Mouse (Mus musculus) kidney, adult 2 months (tissue): ENCODE measurements around the gene Kank1. TPM values are rescaled to one million over a fixed set of nuclear protein-coding genes. Genes with fewer than 3 reads are reported as not detected.

Experiments used
- DNase-seq: peaks from one replicate; pipeline ENCODE4 v3.0.0; 2021
- H3K27ac ChIP-seq: fragments of 200-500 bp; 2 replicates; pipeline ENCODE4 v1.5.1; 2012; ENCODE audit warnings: low read depth, low read length, control low read depth, inconsistent platforms; ENCODE audit not compliant: insufficient read depth
- H3K27me3 ChIP-seq: fragments of 200-500 bp; replicated peaks from 2 replicates; pipeline ENCODE4 v1.6.1; 2012; ENCODE audit warnings: mild to moderate bottlenecking, moderate library complexity, low read length, inconsistent platforms; ENCODE audit not compliant: control insufficient read depth, insufficient read depth
- H3K36me3 ChIP-seq: fragments of 200-500 bp; 2 replicates; pipeline ENCODE4 v1.6.1; 2012; ENCODE audit warnings: mild to moderate bottlenecking, moderate library complexity, low read length, inconsistent platforms; ENCODE audit not compliant: control insufficient read depth, insufficient read depth
- H3K4me1 ChIP-seq: fragments of 200-500 bp; 2 replicates; pipeline ENCODE4 v1.6.1; 2011; ENCODE audit warnings: low read length; ENCODE audit not compliant: control insufficient read depth, insufficient read depth
- H3K4me3 ChIP-seq: fragments of 200-500 bp; 2 replicates; pipeline ENCODE4 v1.5.1; 2011; ENCODE audit warnings: mild to moderate bottlenecking, low read depth, low read length, control low read depth; ENCODE audit not compliant: insufficient read depth
- CTCF ChIP-seq: fragments of 200-500 bp; conservative IDR thresholded peaks from 2 replicates; pipeline ENCODE4 v1.5.1; 2011; ENCODE audit warnings: low read depth, mild to moderate bottlenecking, control low read depth, low read length, moderate library complexity, mixed read lengths; ENCODE audit not compliant: insufficient read depth, insufficient read length
- POLR2A ChIP-seq: fragments of 200-500 bp; IDR thresholded peaks from one replicate; pipeline ENCODE4 v1.6.1; 2011; ENCODE audit warnings: low read depth, low read length, control low read depth
- WGBS: fragments of 180-500 bp; shearing (Covaris S2); methylation state at CpG from one replicate; pipeline ENCODE4 v1.1.7; 2018; 5-methylcytosine and 5-hydroxymethylcytosine counted together
- polyA plus RNA-seq: library from polyadenylated mRNA; depleted of rRNA; stranded (reverse); fragments of >200 nt; gene quantifications from 2 replicates; pipeline ENCODE4 v1.2.3, GENCODE M21; 2012

The Kank1 gene
- polyA plus RNA-seq, 1 experiment, result 56.0 TPM

GRCm38 (mm10) chr19:25232032-25232431 lies 4.7 kb upstream of the Kank1 start:
- Histone ChIP-seq H3K4me1 (no peaks in the 10 kb centered on the region), H3K4me3 (no peak overlapping the region), H3K36me3 (no peaks in the 10 kb centered on the region), H3K27ac (no peak overlapping the region), H3K27me3 (no peaks in the 10 kb centered on the region)
- WGBS, result 65% methylated on average over 10 of the region's 10 CpGs
- no peak for TF ChIP-seq POLR2A
- no peak for TF ChIP-seq CTCF
- no peak for DNase-seq

- peak overlapping the region; percentile 67 for H3K4me3 ChIP-seq
- WGBS, result 2% methylated on average over 35 of the region's 35 CpGs
- H3K27ac ChIP-seq, result peak overlapping the region; percentile 59
- H3K4me1 ChIP-seq, result 0 out of 2 replicates have a peak, but pooled peaks cover under 1% of the 10 kb centered on the region
- no peaks in the 10 kb centered on the region for H3K27me3 ChIP-seq
- H3K36me3 ChIP-seq, result no peaks in the 10 kb centered on the region
- TF ChIP-seq POLR2A (no peak), CTCF (peak; percentile 44)
- peak; percentile 80 for DNase-seq
Observed at GRCm38 (mm10) chr19:25237492-25238040, 791 bp downstream of the Kank1 start.

GRCm38 (mm10) chr19:25238121-25238520 lies 1.3 kb downstream of the Kank1 start:
- Histone ChIP-seq H3K27ac (no peak overlapping the region), H3K36me3 (no peaks in the 10 kb centered on the region), H3K4me1 (0 out of 2 replicates have a peak, but pooled peaks cover 4% of the 10 kb centered on the region), H3K4me3 (peak overlapping the region; percentile 49), H3K27me3 (no peaks in the 10 kb centered on the region)
- TF ChIP-seq POLR2A (no peak), CTCF (no peak)
- DNase-seq, result no peak
- WGBS, result 14% methylated on average over 13 of the region's 13 CpGs

GRCm38 (mm10) chr19:25243566-25243965 lies 6.8 kb downstream of the Kank1 start:
- DNase-seq, result peak; percentile 74
- WGBS, result 28% methylated on average over 4 of the region's 4 CpGs
- Histone ChIP-seq H3K27ac (no peak overlapping the region), H3K4me1 (0 out of 2 replicates have a peak, but pooled peaks cover 4% of the 10 kb centered on the region), H3K4me3 (no peak overlapping the region), H3K36me3 (no peaks in the 10 kb centered on the region), H3K27me3 (no peaks in the 10 kb centered on the region)
- TF ChIP-seq POLR2A, result no peak

- 80% methylated on average over 8 of the region's 8 CpGs for WGBS
- H3K4me3 ChIP-seq, result no peak overlapping the region
- no peaks in the 10 kb centered on the region for H3K36me3 ChIP-seq
- TF ChIP-seq POLR2A, result no peak
- TF ChIP-seq CTCF, result no peak
- peaks cover 11% of the 10 kb centered on the region; the same call in 1 of the 2 replicates for H3K4me1 ChIP-seq
- no peak for DNase-seq
- no peaks in the 10 kb centered on the region for H3K27me3 ChIP-seq
- H3K27ac ChIP-seq, result no peak overlapping the region
Observed at GRCm38 (mm10) chr19:25246062-25246461, 9.3 kb downstream of the Kank1 start.

GRCm38 (mm10) chr19:25247858-25248552 lies 11.2 kb downstream of the Kank1 start:
- TF ChIP-seq CTCF, result no peak
- TF ChIP-seq POLR2A, result no peak
- WGBS, result 82% methylated on average over 14 of the region's 14 CpGs
- Histone ChIP-seq H3K36me3 (no peaks in the 10 kb centered on the region), H3K27ac (no peak overlapping the region), H3K27me3 (no peaks in the 10 kb centered on the region), H3K4me3 (no peak overlapping the region), H3K4me1 (peaks cover 7% of the 10 kb centered on the region; the same call in 1 of the 2 replicates)
- no peak for DNase-seq

- no peak overlapping the region for H3K4me3 ChIP-seq
- DNase-seq, result peak; percentile 77
- H3K4me1 ChIP-seq, result peaks cover 7% of the 10 kb centered on the region; the same call in 1 of the 2 replicates
- H3K27ac ChIP-seq, result peak overlapping the region; percentile 43
- no peaks in the 10 kb centered on the region for H3K27me3 ChIP-seq
- no peaks in the 10 kb centered on the region for H3K36me3 ChIP-seq
- 18% methylated on average over 13 of the region's 13 CpGs for WGBS
- TF ChIP-seq CTCF (no peak), POLR2A (no peak)
Observed at GRCm38 (mm10) chr19:25249230-25249629, 12.5 kb downstream of the Kank1 start.
